Mouse (Mus musculus) myocyte (in vitro differentiated cells): ENCODE data around the gene AU040320. TPM values are rescaled to one million over a fixed set of nuclear protein-coding genes. Genes with fewer than 3 reads are reported as not detected.

Source experiments
- H3K27me3 ChIP-seq: one replicate; pipeline ENCODE4 v1.6.1; 2011; ENCODE audit not compliant: control insufficient read depth, insufficient read depth, insufficient read length
- H3K36me3 ChIP-seq: one replicate; pipeline ENCODE4 v1.6.1; 2011; ENCODE audit not compliant: control insufficient read depth, insufficient read depth
- H3K4me2 ChIP-seq: one replicate; pipeline ENCODE4 v1.6.1; 2011; ENCODE audit warnings: low read depth, control low read depth
- H3K4me3 ChIP-seq: one replicate; pipeline ENCODE4 v1.5.1; 2011; ENCODE audit warnings: mild to moderate bottlenecking, control low read depth, moderate library complexity
- H3K79me2 ChIP-seq: one replicate; pipeline ENCODE4 v1.6.1; 2011; ENCODE audit not compliant: control insufficient read depth, insufficient read depth
- H3ac ChIP-seq: one replicate; pipeline ENCODE4 v1.6.1; 2011; ENCODE audit not compliant: control insufficient read depth, insufficient read length
- CEBPB ChIP-seq: IDR thresholded peaks from 2 replicates; pipeline ENCODE4 v1.6.1; 2011; ENCODE audit warnings: mild to moderate bottlenecking, moderate library complexity; ENCODE audit not compliant: poor library complexity, insufficient read depth, severe bottlenecking
- E2F4 ChIP-seq: IDR thresholded peaks from one replicate; pipeline ENCODE4 v1.6.1; 2011; ENCODE audit warnings: mild to moderate bottlenecking, control low read depth, moderate library complexity; ENCODE audit not compliant: insufficient read depth
- MAX ChIP-seq: IDR thresholded peaks from one replicate; pipeline ENCODE4 v1.6.1; 2011; ENCODE audit warnings: low read depth, mild to moderate bottlenecking, control low read depth
- MYOD1 ChIP-seq, 3 experiments: IDR thresholded peaks; one replicate each; pipeline ENCODE4 v1.6.1; 2011; ENCODE audit warnings: control low read depth in 2 of 3, low read depth in 2 of 3, mild to moderate bottlenecking in 2 of 3, moderate library complexity in 1 of 3; ENCODE audit not compliant: insufficient read length in 2 of 3, control insufficient read depth in 1 of 3
- MYOG ChIP-seq, 3 experiments: IDR thresholded peaks; one replicate each; pipeline ENCODE4 v1.6.1; 2011; ENCODE audit warnings: control low read depth in 2 of 3, low read depth in 2 of 3, mild to moderate bottlenecking in 2 of 3; ENCODE audit not compliant: insufficient read length in 2 of 3, control insufficient read depth in 1 of 3, insufficient read depth in 1 of 3
- POLR2A ChIP-seq: IDR thresholded peaks from one replicate; pipeline ENCODE4 v1.6.1; 2011; ENCODE audit warnings: low read depth, mild to moderate bottlenecking, control low read depth, moderate library complexity; ENCODE audit not compliant: insufficient read length
- POLR2AphosphoS2 ChIP-seq: IDR thresholded peaks from one replicate; pipeline ENCODE4 v1.6.1; 2011; ENCODE audit warnings: low read depth, control low read depth; ENCODE audit not compliant: insufficient read length
- REST ChIP-seq: IDR thresholded peaks from one replicate; pipeline ENCODE4 v1.6.1; 2011; ENCODE audit warnings: mild to moderate bottlenecking, control low read depth, moderate library complexity; ENCODE audit not compliant: insufficient read depth, insufficient read length
- SRF ChIP-seq: IDR thresholded peaks from one replicate; pipeline ENCODE4 v1.6.1; 2011; ENCODE audit warnings: low read depth; ENCODE audit not compliant: control insufficient read depth, insufficient read length
- TCF12 ChIP-seq: IDR thresholded peaks from one replicate; pipeline ENCODE4 v1.6.1; 2011; ENCODE audit warnings: mild to moderate bottlenecking, control low read depth; ENCODE audit not compliant: poor library complexity, insufficient read depth, severe bottlenecking
- TCF3 ChIP-seq: IDR thresholded peaks from one replicate; pipeline ENCODE4 v1.6.1; 2011; ENCODE audit warnings: low read depth, control low read depth; ENCODE audit not compliant: insufficient read length
- USF1 ChIP-seq: IDR thresholded peaks from one replicate; pipeline ENCODE4 v1.6.1; 2011; ENCODE audit warnings: low read depth, mild to moderate bottlenecking, control low read depth, moderate library complexity
- polyA plus RNA-seq: library from polyadenylated mRNA; unstranded; fragments of >200 nt; fragmentation: generic; extraction: Trizol; gene quantifications from one replicate; pipeline ENCODE4 v1.2.1, GENCODE M21; 2012; ENCODE audit warnings: missing spikeins

Gene AU040320
- polyA plus RNA-seq, 1 experiment = 56.6 TPM

DNA sequence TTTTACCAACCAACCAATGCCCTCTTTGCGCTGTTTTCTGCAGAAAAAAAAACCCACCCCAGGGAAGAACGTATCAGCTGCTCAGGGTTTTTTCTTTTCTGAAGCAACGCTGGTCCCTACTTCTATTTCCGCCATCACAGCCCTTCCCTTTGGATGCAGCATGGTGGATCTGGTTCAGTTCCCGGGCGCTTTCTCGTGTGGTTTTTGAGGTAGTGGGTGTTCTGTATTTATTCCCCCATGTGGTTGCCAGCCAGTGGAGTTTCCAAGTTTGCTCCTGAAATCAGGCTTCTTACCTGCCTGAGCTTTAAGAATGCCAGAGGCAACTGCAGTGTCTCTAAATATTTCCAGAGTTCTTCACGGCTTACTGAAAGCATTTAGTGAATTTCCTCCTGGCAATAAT is 29.2 kb downstream of the AU040320 start:
- Histone ChIP-seq H3K4me3 (no peak overlapping the region), H3K4me2 (no peak overlapping the region), H3K36me3 (no peaks in the 10 kb centered on the region), H3ac (no peak overlapping the region), H3K79me2 (no peaks in the 10 kb centered on the region), H3K27me3 (no peaks in the 10 kb centered on the region)
- no peak for TF ChIP-seq POLR2A
- TF ChIP-seq TCF3 = no peak
- TF ChIP-seq POLR2AphosphoS2 = no peak
- TF ChIP-seq E2F4 = no peak
- no peak for TF ChIP-seq MYOD1 (IDR thresholded peaks at IDR 0.05; ENCODE audit: control insufficient read depth in 1 of 3, insufficient read length in 2 of 3, low read depth in 2 of 3)
- no peak for TF ChIP-seq CEBPB
- no peak for TF ChIP-seq MYOG (IDR thresholded peaks at IDR 0.05; ENCODE audit: control insufficient read depth in 1 of 3, insufficient read depth in 1 of 3, insufficient read length in 2 of 3, low read depth in 2 of 3)
- no peak for TF ChIP-seq TCF12
- TF ChIP-seq USF1 = no peak
- TF ChIP-seq MAX = no peak
- TF ChIP-seq REST = no peak
- TF ChIP-seq SRF = no peak

DNA sequence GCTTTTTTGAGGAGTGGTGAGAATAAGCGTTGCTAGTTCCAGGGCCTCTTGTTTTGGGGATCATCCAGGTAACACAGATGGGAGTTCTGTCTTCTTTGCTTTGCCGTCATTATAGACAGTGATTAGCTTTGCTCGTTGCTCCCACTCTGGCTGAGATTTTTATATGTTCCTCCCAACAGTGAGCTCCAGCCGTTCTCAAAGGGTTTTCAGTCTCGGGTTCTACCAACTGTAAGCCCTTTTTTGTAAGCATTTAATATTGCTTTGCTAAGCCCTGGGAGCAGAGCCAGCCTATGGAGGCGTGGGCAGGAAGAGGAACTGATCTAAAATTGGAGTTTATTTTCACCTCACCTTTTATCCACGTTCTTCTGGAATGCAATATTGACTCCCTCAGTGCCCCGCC is 29.7 kb downstream of the AU040320 start:
- TF ChIP-seq MYOD1 (IDR thresholded peaks at IDR 0.05; ENCODE audit: control insufficient read depth in 1 of 3, insufficient read length in 2 of 3, low read depth in 2 of 3) = no peak
- Histone ChIP-seq H3ac (no peak overlapping the region), H3K27me3 (no peaks in the 10 kb centered on the region), H3K4me2 (no peak overlapping the region), H3K79me2 (no peaks in the 10 kb centered on the region), H3K36me3 (no peaks in the 10 kb centered on the region), H3K4me3 (no peak overlapping the region)

DNA sequence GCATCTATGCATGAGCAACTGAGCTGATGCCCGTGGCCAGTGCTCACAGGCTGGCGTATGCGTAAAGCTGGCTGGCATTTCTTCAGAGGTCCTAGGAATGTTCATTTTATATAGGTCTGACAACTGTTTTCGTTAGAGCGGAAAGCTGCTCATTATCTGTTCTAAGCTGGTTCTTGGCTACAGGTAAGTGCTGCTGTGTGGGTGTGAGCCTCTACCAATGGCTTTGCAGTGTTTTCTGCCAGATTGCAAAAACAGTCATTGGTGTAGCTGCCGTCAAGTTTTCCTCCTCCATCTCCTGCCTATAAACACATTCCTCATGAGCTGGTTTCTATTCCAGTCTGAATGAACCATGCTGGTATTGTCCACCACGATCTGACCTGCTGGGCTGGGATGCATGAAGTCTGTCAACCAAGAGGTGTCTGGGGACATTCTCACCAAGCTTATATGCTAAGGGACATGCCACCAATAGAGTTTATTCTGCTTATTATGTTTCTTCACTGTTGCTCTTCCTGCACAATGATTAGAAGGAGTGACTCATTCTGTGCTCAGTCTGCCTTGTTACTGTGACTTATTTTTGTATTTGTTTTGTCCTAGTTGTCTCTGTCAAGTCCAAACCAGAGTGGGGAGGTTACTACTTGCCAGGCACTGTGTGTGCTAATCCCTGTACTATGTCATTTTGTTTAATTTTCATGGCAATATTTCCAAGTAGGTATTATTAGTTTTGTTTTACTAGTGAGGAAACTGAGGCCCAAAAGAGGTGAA is 39.2 kb downstream of the AU040320 start:
- H3K79me2 ChIP-seq = no peaks in the 10 kb centered on the region
- H3K4me3 ChIP-seq = no peak overlapping the region
- H3ac ChIP-seq = no peak overlapping the region
- no peak for TF ChIP-seq TCF3
- TF ChIP-seq MYOD1 (IDR thresholded peaks at IDR 0.05; ENCODE audit: control insufficient read depth in 1 of 3, insufficient read length in 2 of 3, low read depth in 2 of 3) = no peak
- no peak for TF ChIP-seq CEBPB
- TF ChIP-seq TCF12 = no peak
- no peak for TF ChIP-seq REST
- no peak for TF ChIP-seq MYOG (IDR thresholded peaks at IDR 0.05; ENCODE audit: control insufficient read depth in 1 of 3, insufficient read depth in 1 of 3, insufficient read length in 2 of 3, low read depth in 2 of 3)
- no peak for TF ChIP-seq POLR2A
- no peak for TF ChIP-seq USF1
- TF ChIP-seq MAX = no peak
- H3K36me3 ChIP-seq = peaks cover 11% of the 10 kb centered on the region
- H3K4me2 ChIP-seq = no peak overlapping the region
- H3K27me3 ChIP-seq = no peaks in the 10 kb centered on the region

DNA sequence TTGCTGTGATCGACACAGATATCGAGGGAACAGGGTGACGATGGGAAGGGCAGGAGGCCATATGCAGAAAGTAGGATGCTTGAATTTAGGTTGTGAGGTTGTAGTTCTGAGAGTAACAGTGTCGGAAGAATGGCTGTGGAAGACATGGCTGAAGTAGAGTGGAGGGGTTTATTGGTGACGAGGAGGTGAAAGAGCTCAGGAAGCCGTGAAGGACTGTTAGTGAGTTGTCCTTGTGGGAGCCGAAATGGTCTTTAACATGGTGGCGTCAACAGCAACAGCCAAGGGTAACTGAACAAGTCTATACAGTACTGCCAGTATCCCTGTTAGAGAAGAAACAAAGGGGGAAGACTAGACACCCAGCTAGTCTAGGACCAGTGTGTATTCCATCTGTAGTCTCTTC is 48.8 kb downstream of the AU040320 start:
- Histone ChIP-seq H3K36me3 (peaks cover 3% of the 10 kb centered on the region), H3ac (no peak overlapping the region), H3K4me2 (no peak overlapping the region), H3K79me2 (no peaks in the 10 kb centered on the region), H3K27me3 (no peaks in the 10 kb centered on the region), H3K4me3 (no peak overlapping the region)
- TF ChIP-seq MYOD1 (IDR thresholded peaks at IDR 0.05; ENCODE audit: control insufficient read depth in 1 of 3, insufficient read length in 2 of 3, low read depth in 2 of 3) (no peak), MAX (no peak), REST (no peak)

DNA sequence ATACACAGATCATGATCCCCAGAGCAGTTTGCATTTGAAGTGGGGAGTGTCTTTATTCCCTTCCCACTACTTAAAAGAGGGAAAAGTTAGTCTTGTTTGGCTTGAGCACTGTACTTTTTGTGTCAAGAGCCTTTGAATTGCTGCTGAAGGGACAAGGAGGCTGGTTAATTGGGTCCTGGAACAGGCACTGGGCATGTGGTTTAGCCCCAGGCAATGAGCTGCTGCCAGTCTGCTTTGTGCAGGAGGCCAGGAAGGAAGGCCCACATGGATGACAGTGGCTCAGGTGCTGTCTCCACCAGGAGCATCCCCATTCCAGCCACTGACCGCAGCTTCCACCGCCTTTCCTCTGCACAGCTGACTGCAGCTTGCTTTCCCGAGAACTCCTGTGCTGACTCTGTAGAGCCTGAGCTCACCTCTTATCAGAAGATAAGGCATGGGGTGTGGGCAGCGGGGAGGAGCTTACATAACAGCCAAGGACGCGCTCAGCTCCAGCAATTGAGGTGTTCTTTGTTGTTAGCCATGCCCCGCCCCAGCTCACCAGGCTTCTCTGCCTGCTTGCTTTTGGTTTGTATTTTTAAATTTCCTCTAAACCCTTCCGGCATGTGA is 50.0 kb downstream of the AU040320 start:
- Histone ChIP-seq H3K4me2 (no peak overlapping the region), H3K4me3 (no peak overlapping the region), H3K27me3 (no peaks in the 10 kb centered on the region), H3ac (no peak overlapping the region), H3K79me2 (no peaks in the 10 kb centered on the region), H3K36me3 (peaks cover 3% of the 10 kb centered on the region)
- TF ChIP-seq REST (no peak), E2F4 (no peak), MYOG (IDR thresholded peaks at IDR 0.05; ENCODE audit: control insufficient read depth in 1 of 3, insufficient read depth in 1 of 3, insufficient read length in 2 of 3, low read depth in 2 of 3) (no peak), TCF3 (no peak), MYOD1 (IDR thresholded peaks at IDR 0.05; ENCODE audit: control insufficient read depth in 1 of 3, insufficient read length in 2 of 3, low read depth in 2 of 3) (no peak), USF1 (no peak)
